Mouse (Mus musculus) spleen, adult 2 months (tissue): ENCODE measurements at regions not wholly inside any gene's neighbourhood (a gene's known extent, or its start where the extent isn't known, plus 50 kb on each side); places are given as distances from the start of the nearest gene placed in this dataset.

Experiments used
- CTCF ChIP-seq: fragments of 200-500 bp; IDR thresholded peaks from 2 replicates; pipeline ENCODE4 v1.5.1; 2011; ENCODE audit warnings: mild to moderate bottlenecking, inconsistent platforms; ENCODE audit not compliant: insufficient read depth, insufficient read length, insufficient replicate concordance; ENCODE audit errors: extremely low read depth
- POLR2A ChIP-seq: fragments of 200-500 bp; IDR thresholded peaks from 2 replicates; pipeline ENCODE4 v1.6.1; 2011; ENCODE audit warnings: low read depth, low read length, inconsistent platforms

DNA sequence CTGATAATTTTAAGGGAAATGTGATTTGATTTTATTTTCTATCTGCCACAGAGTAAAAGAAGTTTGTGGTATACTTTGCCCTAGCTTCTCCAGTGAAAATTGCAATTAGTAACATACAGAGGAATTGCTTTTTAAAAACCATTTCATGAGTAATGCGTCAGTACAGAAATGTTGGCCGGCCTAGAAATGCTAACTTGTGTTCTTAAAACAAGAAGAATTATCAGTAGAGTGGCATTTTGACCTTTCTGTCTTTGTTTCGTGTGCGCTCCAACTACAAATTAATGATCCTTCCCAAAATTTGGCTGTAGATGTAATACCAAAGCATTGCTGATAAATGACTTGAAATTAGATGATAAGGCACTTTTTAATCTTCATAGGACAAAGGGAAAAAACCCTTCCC lies 99.7 kb upstream of the Paip1 start:
- TF ChIP-seq CTCF, result no peak
- TF ChIP-seq POLR2A, result no peak
